Mouse (Mus musculus) E14TG2a.4 (cell line): ENCODE data around the gene Atxn1.

Experiments
- CTCF ChIP-seq: conservative IDR thresholded peaks from 2 replicates; pipeline ENCODE4 v1.5.1; 2014; ENCODE audit warnings: low read length
- NANOG ChIP-seq: IDR thresholded peaks from 2 replicates; pipeline ENCODE4 v1.6.1; 2014; ENCODE audit warnings: borderline replicate concordance, low read length, mixed read lengths
- POU5F1 ChIP-seq: IDR thresholded peaks from 2 replicates; pipeline ENCODE4 v1.6.1; 2014; ENCODE audit warnings: low read length, borderline replicate concordance

- TF ChIP-seq CTCF (no peak), POU5F1 (no peak), NANOG (no peak)
These were observed 181.1 kb downstream of the Atxn1 start for GRCm38 (mm10) chr13:45783681-45784080.
